Mouse (Mus musculus) limb, embryonic 11.5 days (tissue): Measurements from ENCODE around the gene Gm3435. TPM values are rescaled to one million over a fixed set of nuclear protein-coding genes. Genes with fewer than 3 reads are reported as not detected.
"Not testable (repeated sequence)": the region's sequence is repeated elsewhere in the genome, so short reads cannot be mapped to it uniquely, and the experiment has no call there.

Experiments
- ATAC-seq: fragments of 200-750 bp; cut with Nextera tagmentation; 2 replicates; pipeline ENCODE4 v1.8.0; 2017; ENCODE audit warnings: low read depth; ENCODE audit not compliant: insufficient number of reproducible peaks, low FRiP score, low TSS enrichment
- DNase-seq: peaks from one replicate; pipeline ENCODE4 v3.0.0-alpha.2; 2015; ENCODE audit warnings: low spot score
- H3K27ac ChIP-seq: fragments of 300-500 bp; sonication (generic); replicated peaks from 2 replicates; pipeline ENCODE4 v1.5.1; 2014; ENCODE audit warnings: low read depth, mild to moderate bottlenecking, low read length
- H3K27me3 ChIP-seq: fragments of 300-500 bp; sonication (generic); 2 replicates; pipeline ENCODE4 v1.6.1; 2014; ENCODE audit warnings: mild to moderate bottlenecking, low read length, mixed read lengths; ENCODE audit not compliant: control insufficient read depth, insufficient read depth
- H3K36me3 ChIP-seq: fragments of 300-500 bp; sonication (generic); 2 replicates; pipeline ENCODE4 v1.6.1; 2014; ENCODE audit warnings: mild to moderate bottlenecking, low read length, moderate library complexity, mixed read lengths; ENCODE audit not compliant: control insufficient read depth, insufficient read depth
- H3K4me1 ChIP-seq: fragments of 300-500 bp; sonication (generic); 2 replicates; pipeline ENCODE4 v1.6.1; 2014; ENCODE audit warnings: low read length, mixed read lengths; ENCODE audit not compliant: control insufficient read depth, insufficient read depth
- H3K4me2 ChIP-seq: fragments of 300-500 bp; sonication (generic); 2 replicates; pipeline ENCODE4 v1.6.1; 2014; ENCODE audit warnings: low read depth, mild to moderate bottlenecking, moderate library complexity; ENCODE audit not compliant: severe bottlenecking
- H3K4me3 ChIP-seq: fragments of 300-500 bp; sonication (generic); 2 replicates; pipeline ENCODE4 v1.5.1; 2014; ENCODE audit warnings: low read depth, low read length
- H3K9ac ChIP-seq: fragments of 300-500 bp; sonication (generic); 2 replicates; pipeline ENCODE4 v1.6.1; 2014; ENCODE audit warnings: mild to moderate bottlenecking, low read length
- H3K9me3 ChIP-seq: fragments of 300-500 bp; sonication (generic); 2 replicates; pipeline ENCODE4 v1.6.1; 2016; ENCODE audit warnings: low read length; ENCODE audit not compliant: control insufficient read depth
- WGBS: fragments of 180-500 bp; shearing (Covaris S2); extraction: QIAGEN DNeasy Blood & Tissue Kit; methylation state at CpG from one replicate; pipeline ENCODE4 v1.1.7; 2014; 5-methylcytosine and 5-hydroxymethylcytosine counted together
- polyA plus RNA-seq: library from polyadenylated mRNA; unstranded; fragments of >200 nt; fragmentation: Nextera tagmentation; extraction: Ambion mirVana; gene quantifications from 2 replicates; pipeline ENCODE4 v1.2.1, GENCODE M21; 2014

Gm3435 gene
- polyA plus RNA-seq, 1 experiment from 2014 or later, result 6.2 TPM

DNA sequence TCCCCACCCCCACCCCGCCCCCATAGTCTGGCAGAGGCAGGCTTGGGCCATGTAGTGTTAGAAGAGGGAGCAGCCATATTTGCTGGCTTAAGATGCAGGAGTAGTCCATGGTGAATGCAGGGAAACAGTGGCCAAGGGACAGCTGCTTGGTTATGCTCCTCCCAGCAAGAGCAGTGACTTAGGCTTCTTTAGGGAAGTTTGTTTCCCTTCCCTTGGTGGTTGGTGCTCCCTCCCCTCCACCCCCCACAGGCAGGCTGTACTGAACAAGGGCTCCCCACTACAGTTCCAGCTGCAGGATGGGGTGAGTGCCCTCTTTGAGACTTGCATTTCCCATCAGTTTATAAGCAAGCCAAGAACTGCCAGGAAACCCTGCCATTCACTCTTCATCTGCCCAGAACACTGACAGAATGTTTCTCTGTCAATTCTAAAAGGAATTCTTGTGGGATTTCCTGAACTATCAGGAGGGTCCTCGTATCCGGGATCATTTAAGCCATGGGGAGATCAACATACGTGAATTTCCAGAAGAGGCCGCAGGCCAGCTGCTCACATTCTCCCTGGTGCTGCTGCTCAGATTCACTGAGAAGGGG is 19.8 kb upstream of the Gm3435 start:
- WGBS, result 84% methylated on average over 4 of the region's 5 CpGs
- not testable (repeated sequence) for H3K36me3 ChIP-seq, H3K9ac ChIP-seq, H3K27me3 ChIP-seq, H3K4me1 ChIP-seq, H3K4me3 ChIP-seq, H3K9me3 ChIP-seq, DNase-seq, H3K27ac ChIP-seq, H3K4me2 ChIP-seq, ATAC-seq

DNA sequence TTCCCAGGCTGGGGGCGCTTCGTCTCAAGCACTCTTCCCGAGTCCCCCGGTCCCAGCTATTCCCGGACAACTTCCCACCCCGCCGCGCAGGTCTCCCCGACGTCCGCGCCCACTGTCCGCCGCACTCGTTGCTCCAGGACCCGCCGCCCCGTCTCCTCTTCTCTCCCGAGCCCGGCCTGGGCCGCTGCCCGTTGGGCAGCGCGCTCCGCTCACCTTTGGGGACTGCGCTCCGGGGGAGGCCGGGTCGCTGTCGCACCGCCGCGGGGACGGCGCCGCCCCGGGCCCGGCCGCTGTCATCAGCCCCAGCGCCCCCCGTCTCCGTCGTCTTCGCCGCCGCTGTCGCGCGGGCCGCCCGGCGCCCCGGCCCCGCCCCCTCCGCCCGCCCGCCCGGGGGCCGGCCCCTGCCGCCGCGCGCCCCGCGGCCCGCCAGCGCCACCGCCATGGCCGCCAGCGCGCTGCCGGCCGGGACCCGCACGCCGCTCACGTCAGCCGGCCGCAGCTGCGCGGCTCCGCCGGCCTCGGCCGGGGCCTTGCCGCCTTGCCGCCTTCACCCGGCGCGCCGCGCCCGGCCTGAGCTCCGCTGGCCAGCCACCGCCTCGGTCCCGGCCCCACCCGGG is 17.3 kb upstream of the Gm3435 start:
- ATAC-seq, result peak; percentile 70
- DNase-seq, H3K36me3 ChIP-seq, H3K27ac ChIP-seq, H3K4me2 ChIP-seq, H3K4me1 ChIP-seq, H3K9ac ChIP-seq, H3K27me3 ChIP-seq, H3K9me3 ChIP-seq, H3K4me3 ChIP-seq: not testable (repeated sequence)
- WGBS, result no CpG with 5 or more reads among the region's 98 CpGs

DNA sequence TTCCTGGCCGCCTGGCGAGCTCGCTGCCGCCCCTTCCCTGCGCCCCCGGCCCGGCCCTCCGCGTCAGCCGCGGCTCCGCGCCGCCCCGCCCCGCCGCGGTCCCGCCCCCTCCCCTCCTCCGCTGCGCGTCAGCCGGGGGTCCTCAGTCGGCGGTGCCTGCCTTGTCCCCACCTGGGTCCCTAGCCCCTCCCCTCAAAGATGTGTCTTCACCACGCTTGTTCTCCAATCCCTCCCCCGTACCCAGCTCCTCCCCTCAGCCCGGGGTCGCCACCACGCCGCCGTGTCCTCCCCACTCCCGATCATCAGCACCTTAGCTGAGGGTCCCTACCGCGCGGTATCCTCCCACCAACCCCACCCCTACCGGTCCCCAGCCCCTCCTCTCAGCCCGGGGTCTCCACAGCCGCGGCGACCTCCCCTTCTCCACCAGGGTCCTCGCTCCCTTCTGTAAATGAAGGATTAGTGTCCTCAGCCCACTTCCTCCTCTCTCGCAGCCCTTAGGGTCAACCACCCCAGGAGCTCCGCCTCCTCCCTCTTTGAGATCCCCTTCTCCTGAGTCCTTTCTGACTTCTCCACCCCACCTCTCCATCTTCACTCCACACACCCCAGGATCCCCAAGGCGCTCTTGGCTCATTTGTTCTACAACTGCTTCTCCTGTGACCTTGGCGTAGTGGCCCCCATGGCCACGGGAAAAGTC is 16.7 kb upstream of the Gm3435 start:
- not testable (repeated sequence) for H3K27me3 ChIP-seq, H3K9ac ChIP-seq, H3K4me3 ChIP-seq, H3K4me2 ChIP-seq, H3K4me1 ChIP-seq, H3K9me3 ChIP-seq, H3K27ac ChIP-seq, DNase-seq, H3K36me3 ChIP-seq
- no CpG with 5 or more reads among the region's 47 CpGs for WGBS
- peak; percentile 91 for ATAC-seq

DNA sequence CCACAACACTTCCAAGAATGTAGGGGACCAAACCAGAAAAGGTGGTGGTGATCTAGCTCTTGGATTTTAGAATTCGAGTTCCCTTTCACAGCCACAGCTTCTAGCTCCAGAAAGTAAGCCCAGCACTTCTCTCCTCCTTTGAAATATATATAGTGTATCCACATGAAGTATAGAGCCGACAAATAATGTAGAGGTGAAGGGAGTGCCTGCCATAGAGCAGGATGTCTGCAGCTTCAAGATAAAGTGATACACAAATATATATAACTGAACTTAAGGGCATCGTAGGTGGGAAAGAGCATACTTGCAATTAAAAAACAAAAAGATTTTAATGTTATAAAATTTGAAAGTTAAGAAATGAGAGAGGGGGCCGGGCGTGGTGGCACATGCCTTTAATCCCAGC is 15.8 kb upstream of the Gm3435 start:
- no CpG with 5 or more reads among the region's 5 CpGs for WGBS
- not testable (repeated sequence) for H3K4me1 ChIP-seq, H3K9me3 ChIP-seq, DNase-seq, H3K27ac ChIP-seq, H3K36me3 ChIP-seq, H3K9ac ChIP-seq, H3K4me2 ChIP-seq, H3K4me3 ChIP-seq, ATAC-seq, H3K27me3 ChIP-seq

DNA sequence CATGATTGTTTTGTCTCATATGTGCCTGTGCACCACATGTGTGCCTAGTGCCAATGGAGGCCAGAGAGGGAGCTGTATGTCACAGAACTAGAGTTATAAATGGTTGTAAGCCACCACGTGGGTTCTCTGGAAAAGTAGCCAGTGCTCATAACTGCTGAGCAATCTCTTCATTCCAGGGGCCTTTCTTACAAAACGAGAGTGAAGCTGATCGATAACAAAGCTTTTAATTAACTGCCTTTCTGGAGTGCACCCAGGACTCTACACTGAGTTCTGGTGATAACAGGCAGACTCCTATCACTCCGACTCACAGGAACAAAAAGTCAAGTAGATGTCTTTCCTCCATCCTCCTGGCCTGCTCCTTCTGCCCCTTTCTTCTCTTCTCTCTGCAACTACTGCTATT is 9.9 kb upstream of the Gm3435 start:
- no CpG with 5 or more reads among the region's 4 CpGs for WGBS
- H3K4me2 ChIP-seq, H3K9ac ChIP-seq, H3K4me1 ChIP-seq, H3K9me3 ChIP-seq, H3K36me3 ChIP-seq, ATAC-seq, H3K4me3 ChIP-seq, H3K27ac ChIP-seq, H3K27me3 ChIP-seq, DNase-seq: not testable (repeated sequence)

DNA sequence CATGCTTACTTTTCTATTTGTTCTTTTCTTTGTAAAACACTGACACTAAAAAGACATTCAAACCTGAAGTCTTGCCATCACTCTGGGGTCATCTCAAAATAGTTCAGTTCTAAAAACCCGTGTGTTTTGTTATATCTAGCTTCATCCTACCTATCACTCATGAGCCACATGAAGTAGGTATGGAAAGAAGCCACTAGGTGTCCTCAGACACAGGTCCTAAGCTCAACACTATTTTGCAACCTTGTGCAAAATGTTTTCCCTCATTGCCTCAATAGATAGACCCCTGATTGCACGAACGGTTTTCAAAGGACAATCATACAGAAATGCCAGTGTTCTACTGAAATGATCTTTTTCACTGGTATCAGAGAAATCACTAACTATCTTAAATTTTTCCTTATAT is 888 bp upstream of the Gm3435 start:
- not testable (repeated sequence) for H3K9ac ChIP-seq, ATAC-seq, H3K4me2 ChIP-seq, H3K4me3 ChIP-seq, H3K27ac ChIP-seq, H3K36me3 ChIP-seq, H3K27me3 ChIP-seq, DNase-seq, H3K4me1 ChIP-seq, H3K9me3 ChIP-seq
- WGBS, result no CpG with 5 or more reads among the region's 3 CpGs

DNA sequence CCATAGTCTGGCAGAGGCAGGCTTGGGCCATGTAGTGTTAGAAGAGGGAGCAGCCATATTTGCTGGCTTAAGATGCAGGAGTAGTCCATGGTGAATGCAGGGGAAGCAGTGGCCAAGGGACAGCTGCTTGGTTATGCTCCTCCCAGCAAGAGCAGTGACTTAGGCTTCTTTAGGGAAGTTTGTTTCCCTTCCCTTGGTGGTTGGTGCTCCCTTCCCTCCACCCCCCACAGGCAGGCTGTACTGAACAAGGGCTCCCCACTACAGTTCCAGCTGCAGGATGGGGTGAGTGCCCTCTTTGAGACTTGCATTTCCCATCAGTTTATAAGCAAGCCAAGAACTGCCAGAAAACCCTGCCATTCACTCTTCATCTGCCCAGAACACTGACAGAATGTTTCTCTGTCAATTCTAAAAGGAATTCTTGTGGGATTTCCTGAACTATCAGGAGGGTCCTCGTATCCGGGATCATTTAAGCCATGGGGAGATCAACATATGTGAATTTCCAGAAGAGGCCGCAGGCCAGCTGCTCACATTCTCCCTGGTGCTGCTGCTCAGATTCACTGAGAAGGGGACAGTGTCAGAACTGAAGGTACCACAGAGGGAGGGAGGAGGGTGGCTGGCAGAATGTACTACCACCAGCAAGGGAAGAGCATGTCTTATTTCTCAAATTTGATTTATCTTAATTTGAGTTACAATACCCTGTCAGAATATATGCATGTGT is 11.7 kb downstream of the Gm3435 start:
- not testable (repeated sequence) for H3K4me1 ChIP-seq, H3K9me3 ChIP-seq, ATAC-seq, H3K9ac ChIP-seq, H3K4me3 ChIP-seq, DNase-seq, H3K27me3 ChIP-seq, H3K36me3 ChIP-seq, H3K27ac ChIP-seq, H3K4me2 ChIP-seq
- 89% methylated on average over 3 of the region's 3 CpGs for WGBS

DNA sequence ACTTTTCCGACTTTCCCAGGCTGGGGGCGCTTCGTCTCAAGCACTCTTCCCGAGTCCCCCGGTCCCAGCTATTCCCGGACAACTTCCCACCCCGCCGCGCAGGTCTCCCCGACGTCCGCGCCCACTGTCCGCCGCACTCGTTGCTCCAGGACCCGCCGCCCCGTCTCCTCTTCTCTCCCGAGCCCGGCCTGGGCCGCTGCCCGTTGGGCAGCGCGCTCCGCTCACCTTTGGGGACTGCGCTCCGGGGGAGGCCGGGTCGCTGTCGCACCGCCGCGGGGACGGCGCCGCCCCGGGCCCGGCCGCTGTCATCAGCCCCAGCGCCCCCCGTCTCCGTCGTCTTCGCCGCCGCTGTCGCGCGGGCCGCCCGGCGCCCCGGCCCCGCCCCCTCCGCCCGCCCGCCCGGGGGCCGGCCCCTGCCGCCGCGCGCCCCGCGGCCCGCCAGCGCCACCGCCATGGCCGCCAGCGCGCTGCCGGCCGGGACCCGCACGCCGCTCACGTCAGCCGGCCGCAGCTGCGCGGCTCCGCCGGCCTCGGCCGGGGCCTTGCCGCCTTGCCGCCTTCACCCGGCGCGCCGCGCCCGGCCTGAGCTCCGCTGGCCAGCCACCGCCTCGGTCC is 14.0 kb downstream of the Gm3435 start:
- H3K9me3 ChIP-seq, H3K4me3 ChIP-seq, H3K27ac ChIP-seq, H3K4me2 ChIP-seq, H3K9ac ChIP-seq, H3K4me1 ChIP-seq, H3K27me3 ChIP-seq, H3K36me3 ChIP-seq, DNase-seq: not testable (repeated sequence)
- ATAC-seq, result peak; percentile 40
- WGBS, result no CpG with 5 or more reads among the region's 97 CpGs
